Mouse (Mus musculus) MEL (cell line): Measurements from ENCODE around the gene Plaur. TPM values are rescaled to one million over a fixed set of nuclear protein-coding genes. Genes with fewer than 3 reads are reported as not detected.

Experiments used
- DNase-seq: peaks from one replicate; pipeline ENCODE4 v3.0.0; 2011; ENCODE audit warnings: low read depth, low spot score
- H3K27ac ChIP-seq: 2 replicates; pipeline ENCODE4 v1.5.1; 2012; ENCODE audit warnings: low read depth, mild to moderate bottlenecking, control low read depth, low read length, moderate library complexity; ENCODE audit not compliant: control insufficient read depth
- H3K27me3 ChIP-seq, 2 experiments: fragments of 150-350 bp in 1 of 2; sonication (generic) in 1 of 2; 2 replicates each; pipeline ENCODE4 v1.6.1; 2012; ENCODE audit warnings: low read length in 2 of 2, mild to moderate bottlenecking in 2 of 2, improper control_type of control experiment in 1 of 2, moderate library complexity in 1 of 2; ENCODE audit not compliant: insufficient read depth in 2 of 2, control insufficient read depth in 1 of 2
- H3K36me3 ChIP-seq, 2 experiments: 2 replicates each; pipeline ENCODE4 v1.6.1; 2012 to 2014; ENCODE audit warnings: low read length in 2 of 2, improper control_type of control experiment in 1 of 2, inconsistent platforms in 1 of 2, mild to moderate bottlenecking in 1 of 2; ENCODE audit not compliant: insufficient read depth in 2 of 2, control insufficient read depth in 1 of 2
- H3K4me1 ChIP-seq, 2 experiments: fragments of 150-350 bp in 1 of 2; sonication (generic) in 1 of 2; 2 replicates each; pipeline ENCODE4 v1.6.1; 2012; ENCODE audit warnings: low read length in 2 of 2, improper control_type of control experiment in 1 of 2, mild to moderate bottlenecking in 1 of 2; ENCODE audit not compliant: insufficient read depth in 2 of 2, control insufficient read depth in 1 of 2
- H3K4me3 ChIP-seq, 2 experiments: fragments of 150-350 bp in 1 of 2; sonication (generic) in 1 of 2; 2 replicates each; pipeline ENCODE4 v1.5.1; 2012; ENCODE audit warnings: low read depth in 2 of 2, low read length in 2 of 2, mild to moderate bottlenecking in 2 of 2, moderate library complexity in 2 of 2, control low read depth in 1 of 2, improper control_type of control experiment in 1 of 2; ENCODE audit not compliant: control insufficient read depth in 1 of 2, insufficient read depth in 1 of 2
- H3K79me2 ChIP-seq: 2 replicates; pipeline ENCODE4 v1.6.1; 2012; ENCODE audit warnings: mild to moderate bottlenecking, low read length, moderate library complexity; ENCODE audit not compliant: control insufficient read depth, poor library complexity, insufficient read depth
- H3K9ac ChIP-seq: 2 replicates; pipeline ENCODE4 v1.6.1; 2012; ENCODE audit warnings: low read depth, mild to moderate bottlenecking, control low read depth, low read length, moderate library complexity; ENCODE audit not compliant: control insufficient read depth, poor library complexity, severe bottlenecking
- H3K9me3 ChIP-seq: fragments of 150-350 bp; sonication (generic); replicated peaks from 2 replicates; pipeline ENCODE4 v1.6.1; 2012; ENCODE audit warnings: mild to moderate bottlenecking, low read length, improper control_type of control experiment, moderate library complexity; ENCODE audit not compliant: insufficient read depth
- BHLHE40 ChIP-seq: IDR thresholded peaks from 2 replicates; pipeline ENCODE4 v1.6.1; 2012; ENCODE audit warnings: low read depth, mild to moderate bottlenecking, inconsistent platforms, low read length, improper control_type of control experiment, borderline replicate concordance
- CHD2 ChIP-seq: IDR thresholded peaks from 2 replicates; pipeline ENCODE4 v1.6.1; 2011; ENCODE audit warnings: low read length, improper control_type of control experiment
- EP300 ChIP-seq, 2 experiments: IDR thresholded peaks; 2 replicates each; pipeline ENCODE4 v1.6.1; 2011; ENCODE audit warnings: improper control_type of control experiment in 2 of 2, low read length in 2 of 2, low read depth in 1 of 2, mild to moderate bottlenecking in 1 of 2
- ETS1 ChIP-seq: IDR thresholded peaks from 2 replicates; pipeline ENCODE4 v1.6.1; 2012; ENCODE audit warnings: low read depth, mild to moderate bottlenecking, inconsistent platforms, low read length, improper control_type of control experiment, moderate library complexity
- GABPA ChIP-seq: IDR thresholded peaks from 2 replicates; pipeline ENCODE4 v1.6.1; 2012; ENCODE audit warnings: low read depth, mild to moderate bottlenecking, inconsistent platforms, low read length, improper control_type of control experiment, moderate library complexity
- GATA1 ChIP-seq: IDR thresholded peaks from 2 replicates; pipeline ENCODE4 v1.6.1; 2011; ENCODE audit warnings: low read depth, low read length, improper control_type of control experiment
- HCFC1 ChIP-seq: IDR thresholded peaks from 2 replicates; pipeline ENCODE4 v1.6.1; 2012; ENCODE audit warnings: low read depth, mild to moderate bottlenecking, inconsistent platforms, low read length, improper control_type of control experiment, moderate library complexity
- JUND ChIP-seq: IDR thresholded peaks from 2 replicates; pipeline ENCODE4 v1.6.1; 2011; ENCODE audit warnings: low read depth, mild to moderate bottlenecking, improper control_type of control experiment, low read length
- MAFK ChIP-seq: IDR thresholded peaks from 2 replicates; pipeline ENCODE4 v1.6.1; 2011; ENCODE audit warnings: low read depth, mild to moderate bottlenecking, low read length, improper control_type of control experiment, borderline replicate concordance
- MAX ChIP-seq: IDR thresholded peaks from 2 replicates; pipeline ENCODE4 v1.6.1; 2011; ENCODE audit warnings: low read length, improper control_type of control experiment
- MEF2A ChIP-seq: IDR thresholded peaks from 2 replicates; pipeline ENCODE4 v1.6.1; 2014; ENCODE audit warnings: low read depth, mild to moderate bottlenecking, inconsistent platforms, low read length, improper control_type of control experiment; ENCODE audit not compliant: poor library complexity, insufficient replicate concordance, severe bottlenecking; ENCODE audit errors: extremely low read depth
- MXI1 ChIP-seq: IDR thresholded peaks from 2 replicates; pipeline ENCODE4 v1.6.1; 2011; ENCODE audit warnings: mild to moderate bottlenecking, low read depth, low read length, improper control_type of control experiment
- MYC ChIP-seq: IDR thresholded peaks from 2 replicates; pipeline ENCODE4 v1.6.1; 2011; ENCODE audit warnings: low read depth, mild to moderate bottlenecking, low read length, improper control_type of control experiment, moderate library complexity
- NELFE ChIP-seq: IDR thresholded peaks from 2 replicates; pipeline ENCODE4 v1.6.1; 2011; ENCODE audit warnings: low read depth, low read length, improper control_type of control experiment
- POLR2A ChIP-seq, 2 experiments: IDR thresholded peaks; 2 replicates each; pipeline ENCODE4 v1.6.1; 2011 to 2012; ENCODE audit warnings: low read length in 2 of 2, mild to moderate bottlenecking in 2 of 2, control low read depth in 1 of 2, improper control_type of control experiment in 1 of 2, low read depth in 1 of 2, moderate library complexity in 1 of 2; ENCODE audit not compliant: control insufficient read depth in 1 of 2, insufficient read depth in 1 of 2, poor library complexity in 1 of 2
- POLR2AphosphoS2 ChIP-seq: IDR thresholded peaks from 2 replicates; pipeline ENCODE4 v1.6.1; 2011; ENCODE audit warnings: low read length, improper control_type of control experiment
- RAD21 ChIP-seq: IDR thresholded peaks from 2 replicates; pipeline ENCODE4 v1.6.1; 2011; ENCODE audit warnings: mild to moderate bottlenecking, low read depth, low read length, improper control_type of control experiment
- RCOR1 ChIP-seq: IDR thresholded peaks from 2 replicates; pipeline ENCODE4 v1.6.1; 2012; ENCODE audit warnings: low read depth, mild to moderate bottlenecking, inconsistent platforms, low read length, improper control_type of control experiment
- SIN3A ChIP-seq: IDR thresholded peaks from 2 replicates; pipeline ENCODE4 v1.6.1; 2012; ENCODE audit warnings: low read length, improper control_type of control experiment, inconsistent platforms
- TBP ChIP-seq: IDR thresholded peaks from 2 replicates; pipeline ENCODE4 v1.8.0; 2011; ENCODE audit warnings: low read depth, low read length, improper control_type of control experiment
- TCF12 ChIP-seq: IDR thresholded peaks from 2 replicates; pipeline ENCODE4 v1.6.1; 2014; ENCODE audit warnings: low read depth, mild to moderate bottlenecking, inconsistent platforms, low read length, improper control_type of control experiment, moderate library complexity
- USF1 ChIP-seq: IDR thresholded peaks from 2 replicates; pipeline ENCODE4 v1.6.1; 2014; ENCODE audit warnings: low read depth, mild to moderate bottlenecking, inconsistent platforms, low read length, improper control_type of control experiment, moderate library complexity
- ZC3H11A ChIP-seq: IDR thresholded peaks from 2 replicates; pipeline ENCODE4 v1.6.1; 2012; ENCODE audit warnings: low read depth, mild to moderate bottlenecking, inconsistent platforms, low read length, improper control_type of control experiment
- ZMIZ1 ChIP-seq: IDR thresholded peaks from 2 replicates; pipeline ENCODE4 v1.6.1; 2012; ENCODE audit warnings: low read depth, mild to moderate bottlenecking, inconsistent platforms, low read length, improper control_type of control experiment, moderate library complexity
- ZNF384 ChIP-seq: IDR thresholded peaks from 2 replicates; pipeline ENCODE4 v1.6.1; 2012; ENCODE audit warnings: low read depth, mild to moderate bottlenecking, inconsistent platforms, low read length, improper control_type of control experiment
- polyA plus RNA-seq, 2 experiments: library from polyadenylated mRNA; stranded (reverse) in 1 of 2; unstranded in 1 of 2; fragments of >175 nt in 1 of 2; fragments of >200 nt in 1 of 2; gene quantifications; 2 replicates each; pipeline versions ENCODE4 v1.2.1 to v1.2.4; 2012; ENCODE audit warnings: low replicate concordance in 2 of 2, low read depth in 1 of 2; ENCODE audit not compliant: insufficient read length in 2 of 2, insufficient read depth in 1 of 2, missing spikeins in 1 of 2
- total RNA-seq: library from RNA; depleted of rRNA; stranded (reverse); fragments of 300-350 nt; gene quantifications from 2 replicates; pipeline ENCODE4 v1.2.3, GENCODE M21; 2012; rRNA removed

Plaur gene
- total RNA-seq: 8.0 and 9.7 TPM in 2 replicates
- polyA plus RNA-seq: 1 to 10 TPM in 1 of 2 experiments, not detected in 1; 8.6 TPM

DNA sequence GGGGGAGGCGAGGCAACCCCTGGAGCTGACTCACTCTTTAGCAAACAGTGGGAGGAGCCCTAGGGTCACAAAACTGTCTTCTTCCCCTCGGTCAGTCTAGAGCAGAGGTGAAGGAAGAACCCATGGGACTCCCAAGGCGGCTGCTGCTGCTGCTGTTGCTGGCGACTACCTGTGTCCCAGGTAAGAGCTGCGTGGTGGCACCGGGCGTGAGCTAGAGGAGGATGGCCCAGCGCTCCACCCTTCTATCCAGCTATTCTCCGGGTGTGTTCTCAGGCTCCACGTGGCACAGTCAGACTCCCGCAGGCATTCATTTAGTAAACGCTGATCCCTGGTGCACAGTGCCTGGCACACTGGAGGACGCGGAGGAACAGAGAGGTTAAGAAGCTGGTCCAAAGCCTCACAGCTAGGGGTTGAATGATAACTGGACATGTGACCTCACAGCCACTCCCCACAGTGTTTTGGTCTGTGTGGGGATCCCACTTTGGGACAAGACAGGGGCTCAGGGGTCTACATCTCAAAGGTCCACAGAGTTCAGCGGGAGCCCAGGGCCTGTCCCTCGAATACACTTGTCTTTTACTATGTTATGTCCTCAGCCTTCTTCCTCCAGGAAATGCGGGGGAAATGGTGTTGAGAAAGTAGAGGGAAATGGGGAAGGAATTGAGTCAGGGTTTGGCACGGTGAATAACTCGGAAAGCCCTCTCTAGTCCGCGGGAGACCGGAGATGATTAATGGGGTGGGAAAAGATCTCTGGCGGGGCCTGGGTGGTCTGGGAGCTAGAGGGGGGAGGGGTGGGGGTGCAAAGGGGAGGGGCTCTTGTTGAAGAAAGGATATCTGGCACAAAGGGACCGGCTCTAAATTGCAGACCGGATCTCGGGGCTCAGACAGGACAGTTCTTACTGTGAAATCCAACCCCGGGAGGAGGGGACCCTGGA lies at the start of gene Plaur:
TSS of gene Plaur (plus strand) at position 97 of the 932 bp plus-strand sequence.
- Histone ChIP-seq H3K79me2 (0 out of 2 replicates have a peak, but pooled peaks cover 2% of the 10 kb centered on the region), H3K27ac (peak within 1 kb of the TSS; percentile 42), H3K9me3 (no peaks in the 10 kb centered on the region), H3K9ac (peak within 1 kb of the TSS; percentile 68), H3K4me1 (peaks cover 4 to 19% of the 10 kb centered on the region in 2 experiments), H3K36me3 (peaks cover 0 to 5% of the 10 kb centered on the region in 2 experiments; a peak in 2 of 4 replicates), H3K4me3 (peak within 1 kb of the TSS; percentile 66 to 84), H3K27me3 (no peaks in the 10 kb centered on the region)
- DNase-seq: peak; percentile 72
- no peak; the same call in 1 of the 2 replicates for TF ChIP-seq JUND
- TF ChIP-seq POLR2A (IDR thresholded peaks at IDR 0.05; ENCODE audit: control insufficient read depth in 1 of 2, insufficient read depth in 1 of 2, low read depth in 1 of 2, low read length in 2 of 2, poor library complexity in 1 of 2): peak; percentile 28 to 65; a peak in 2 of 4 replicates
- TF ChIP-seq MYC: peak; percentile 59; the same call in 1 of the 2 replicates
- TF ChIP-seq HCFC1: no peak
- TF ChIP-seq TCF12: no peak
- TF ChIP-seq GATA1: no peak
- no peak for TF ChIP-seq ZC3H11A
- TF ChIP-seq ZMIZ1: no peak
- TF ChIP-seq NELFE: peak; percentile 41; the same call in 1 of the 2 replicates
- TF ChIP-seq ZNF384: no peak
- peak; percentile 84 for TF ChIP-seq MAX
- TF ChIP-seq POLR2AphosphoS2: no peak
- no peak for TF ChIP-seq MAFK
- TF ChIP-seq MXI1: peak; percentile 96
- TF ChIP-seq RCOR1: no peak
- TF ChIP-seq GABPA: no peak
- no peak for TF ChIP-seq ETS1
- no peak for TF ChIP-seq RAD21
- no peak for TF ChIP-seq BHLHE40
- peak; percentile 78 for TF ChIP-seq USF1
- TF ChIP-seq TBP: no peak
- no peak for TF ChIP-seq CHD2
- TF ChIP-seq MEF2A: no peak
- TF ChIP-seq EP300 (IDR thresholded peaks at IDR 0.05; ENCODE audit: low read depth in 1 of 2, low read length in 2 of 2): no peak
- peak; percentile 47; the same call in 1 of the 2 replicates for TF ChIP-seq SIN3A
